Mouse (Mus musculus) MEL (cell line): Measurements from ENCODE around the gene Hoxb9. TPM values are rescaled to one million over a fixed set of nuclear protein-coding genes. Genes with fewer than 3 reads are reported as not detected.

Experiments used
- DNase-seq: peaks from one replicate; pipeline ENCODE4 v3.0.0; 2011; ENCODE audit warnings: low read depth, low spot score
- H3K27ac ChIP-seq: 2 replicates; pipeline ENCODE4 v1.5.1; 2012; ENCODE audit warnings: low read depth, mild to moderate bottlenecking, control low read depth, low read length, moderate library complexity; ENCODE audit not compliant: control insufficient read depth
- H3K27me3 ChIP-seq, 2 experiments: fragments of 150-350 bp in 1 of 2; sonication (generic) in 1 of 2; 2 replicates each; pipeline ENCODE4 v1.6.1; 2012; ENCODE audit warnings: low read length in 2 of 2, mild to moderate bottlenecking in 2 of 2, improper control_type of control experiment in 1 of 2, moderate library complexity in 1 of 2; ENCODE audit not compliant: insufficient read depth in 2 of 2, control insufficient read depth in 1 of 2
- H3K36me3 ChIP-seq, 2 experiments: 2 replicates each; pipeline ENCODE4 v1.6.1; 2012 to 2014; ENCODE audit warnings: low read length in 2 of 2, improper control_type of control experiment in 1 of 2, inconsistent platforms in 1 of 2, mild to moderate bottlenecking in 1 of 2; ENCODE audit not compliant: insufficient read depth in 2 of 2, control insufficient read depth in 1 of 2
- H3K4me1 ChIP-seq, 2 experiments: fragments of 150-350 bp in 1 of 2; sonication (generic) in 1 of 2; 2 replicates each; pipeline ENCODE4 v1.6.1; 2012; ENCODE audit warnings: low read length in 2 of 2, improper control_type of control experiment in 1 of 2, mild to moderate bottlenecking in 1 of 2; ENCODE audit not compliant: insufficient read depth in 2 of 2, control insufficient read depth in 1 of 2
- H3K4me3 ChIP-seq, 2 experiments: fragments of 150-350 bp in 1 of 2; sonication (generic) in 1 of 2; 2 replicates each; pipeline ENCODE4 v1.5.1; 2012; ENCODE audit warnings: low read depth in 2 of 2, low read length in 2 of 2, mild to moderate bottlenecking in 2 of 2, moderate library complexity in 2 of 2, control low read depth in 1 of 2, improper control_type of control experiment in 1 of 2; ENCODE audit not compliant: control insufficient read depth in 1 of 2, insufficient read depth in 1 of 2
- H3K79me2 ChIP-seq: 2 replicates; pipeline ENCODE4 v1.6.1; 2012; ENCODE audit warnings: mild to moderate bottlenecking, low read length, moderate library complexity; ENCODE audit not compliant: control insufficient read depth, poor library complexity, insufficient read depth
- H3K9ac ChIP-seq: 2 replicates; pipeline ENCODE4 v1.6.1; 2012; ENCODE audit warnings: low read depth, mild to moderate bottlenecking, control low read depth, low read length, moderate library complexity; ENCODE audit not compliant: control insufficient read depth, poor library complexity, severe bottlenecking
- H3K9me3 ChIP-seq: fragments of 150-350 bp; sonication (generic); replicated peaks from 2 replicates; pipeline ENCODE4 v1.6.1; 2012; ENCODE audit warnings: mild to moderate bottlenecking, low read length, improper control_type of control experiment, moderate library complexity; ENCODE audit not compliant: insufficient read depth
- CHD1 ChIP-seq: IDR thresholded peaks from 2 replicates; pipeline ENCODE4 v1.6.1; 2012; ENCODE audit warnings: low read depth, mild to moderate bottlenecking, inconsistent platforms, low read length, improper control_type of control experiment
- CTCF ChIP-seq, 3 experiments: IDR thresholded peaks in 2 of 3; conservative IDR thresholded peaks in 1 of 3; 2 replicates each; pipeline ENCODE4 v1.5.1; 2011 to 2012; ENCODE audit warnings: low read length in 3 of 3, low read depth in 2 of 3, mild to moderate bottlenecking in 2 of 3, improper control_type of control experiment in 1 of 3, inconsistent platforms in 1 of 3, mixed read lengths in 1 of 3, moderate library complexity in 1 of 3; ENCODE audit not compliant: control insufficient read depth in 1 of 3, insufficient read depth in 1 of 3, poor library complexity in 1 of 3, severe bottlenecking in 1 of 3
- ETS1 ChIP-seq: IDR thresholded peaks from 2 replicates; pipeline ENCODE4 v1.6.1; 2012; ENCODE audit warnings: low read depth, mild to moderate bottlenecking, inconsistent platforms, low read length, improper control_type of control experiment, moderate library complexity
- GATA1 ChIP-seq: IDR thresholded peaks from 2 replicates; pipeline ENCODE4 v1.6.1; 2011; ENCODE audit warnings: low read depth, low read length, improper control_type of control experiment
- HCFC1 ChIP-seq: IDR thresholded peaks from 2 replicates; pipeline ENCODE4 v1.6.1; 2012; ENCODE audit warnings: low read depth, mild to moderate bottlenecking, inconsistent platforms, low read length, improper control_type of control experiment, moderate library complexity
- MAX ChIP-seq: IDR thresholded peaks from 2 replicates; pipeline ENCODE4 v1.6.1; 2011; ENCODE audit warnings: low read length, improper control_type of control experiment
- MYC ChIP-seq: IDR thresholded peaks from 2 replicates; pipeline ENCODE4 v1.6.1; 2011; ENCODE audit warnings: low read depth, mild to moderate bottlenecking, low read length, improper control_type of control experiment, moderate library complexity
- POLR2AphosphoS2 ChIP-seq: IDR thresholded peaks from 2 replicates; pipeline ENCODE4 v1.6.1; 2011; ENCODE audit warnings: low read length, improper control_type of control experiment
- RAD21 ChIP-seq: IDR thresholded peaks from 2 replicates; pipeline ENCODE4 v1.6.1; 2011; ENCODE audit warnings: mild to moderate bottlenecking, low read depth, low read length, improper control_type of control experiment
- RCOR1 ChIP-seq: IDR thresholded peaks from 2 replicates; pipeline ENCODE4 v1.6.1; 2012; ENCODE audit warnings: low read depth, mild to moderate bottlenecking, inconsistent platforms, low read length, improper control_type of control experiment
- SIN3A ChIP-seq: IDR thresholded peaks from 2 replicates; pipeline ENCODE4 v1.6.1; 2012; ENCODE audit warnings: low read length, improper control_type of control experiment, inconsistent platforms
- SMC3 ChIP-seq: IDR thresholded peaks from 2 replicates; pipeline ENCODE4 v1.6.1; 2011; ENCODE audit warnings: low read depth, low read length, improper control_type of control experiment
- USF1 ChIP-seq: IDR thresholded peaks from 2 replicates; pipeline ENCODE4 v1.6.1; 2014; ENCODE audit warnings: low read depth, mild to moderate bottlenecking, inconsistent platforms, low read length, improper control_type of control experiment, moderate library complexity
- ZC3H11A ChIP-seq: IDR thresholded peaks from 2 replicates; pipeline ENCODE4 v1.6.1; 2012; ENCODE audit warnings: low read depth, mild to moderate bottlenecking, inconsistent platforms, low read length, improper control_type of control experiment
- ZKSCAN1 ChIP-seq: IDR thresholded peaks from 2 replicates; pipeline ENCODE4 v1.6.1; 2012; ENCODE audit warnings: low read depth, mild to moderate bottlenecking, inconsistent platforms, low read length, improper control_type of control experiment, moderate library complexity
- ZNF384 ChIP-seq: IDR thresholded peaks from 2 replicates; pipeline ENCODE4 v1.6.1; 2012; ENCODE audit warnings: low read depth, mild to moderate bottlenecking, inconsistent platforms, low read length, improper control_type of control experiment
- polyA plus RNA-seq, 2 experiments: library from polyadenylated mRNA; stranded (reverse) in 1 of 2; unstranded in 1 of 2; fragments of >175 nt in 1 of 2; fragments of >200 nt in 1 of 2; gene quantifications; 2 replicates each; pipeline versions ENCODE4 v1.2.1 to v1.2.4; 2012; ENCODE audit warnings: low replicate concordance in 2 of 2, low read depth in 1 of 2; ENCODE audit not compliant: insufficient read length in 2 of 2, insufficient read depth in 1 of 2, missing spikeins in 1 of 2
- total RNA-seq: library from RNA; depleted of rRNA; stranded (reverse); fragments of 300-350 nt; gene quantifications from 2 replicates; pipeline ENCODE4 v1.2.3, GENCODE M21; 2012

The Hoxb9 gene
- total and polyA plus RNA-seq, 3 experiments: not detected

GRCm38 (mm10) chr11:96250901-96251300 is 20.4 kb upstream of the Hoxb9 start:
- H3K36me3 ChIP-seq: no peaks in the 10 kb centered on the region
- no peak overlapping the region for H3K27ac ChIP-seq
- no peak for DNase-seq
- H3K4me3 ChIP-seq: no peak overlapping the region
- no peak overlapping the region for H3K9ac ChIP-seq
- H3K9me3 ChIP-seq: no peaks in the 10 kb centered on the region
- no peak for TF ChIP-seq MYC
- TF ChIP-seq, all 39 proteins: peak for 0
- H3K4me1 ChIP-seq: no peaks in the 10 kb centered on the region
- no peaks in the 10 kb centered on the region for H3K79me2 ChIP-seq
- H3K27me3 ChIP-seq: peaks cover under 1 to 10% of the 10 kb centered on the region in 2 experiments; a peak in 3 of 4 replicates

- no peaks in the 10 kb centered on the region for H3K36me3 ChIP-seq
- TF ChIP-seq POLR2AphosphoS2: no peak
- no peak overlapping the region for H3K9ac ChIP-seq
- H3K27me3 ChIP-seq: peaks cover 0 to 10% of the 10 kb centered on the region in 2 experiments; a peak in 3 of 4 replicates
- no peaks in the 10 kb centered on the region for H3K79me2 ChIP-seq
- no peaks in the 10 kb centered on the region for H3K4me1 ChIP-seq
- no peaks in the 10 kb centered on the region for H3K9me3 ChIP-seq
- no peak overlapping the region for H3K4me3 ChIP-seq
- H3K27ac ChIP-seq: no peak overlapping the region
- DNase-seq: no peak
These were observed 19.7 kb upstream of the Hoxb9 start for GRCm38 (mm10) chr11:96251480-96252031.

GRCm38 (mm10) chr11:96252541-96253120 is 18.6 kb upstream of the Hoxb9 start:
- Histone ChIP-seq H3K9ac (no peak overlapping the region), H3K4me1 (no peaks in the 10 kb centered on the region), H3K79me2 (no peaks in the 10 kb centered on the region), H3K36me3 (no peaks in the 10 kb centered on the region), H3K27ac (no peak overlapping the region), H3K9me3 (no peaks in the 10 kb centered on the region), H3K4me3 (no peak overlapping the region), H3K27me3 (peaks cover under 1 to 10% of the 10 kb centered on the region in 2 experiments; a peak in 3 of 4 replicates)
- no peak for DNase-seq
- TF ChIP-seq CHD1 (no peak), GATA1 (no peak), USF1 (no peak), RAD21 (no peak), ETS1 (no peak), ZNF384 (no peak), ZKSCAN1 (no peak), MAX (no peak), ZC3H11A (no peak), CTCF (IDR thresholded peaks at IDR 0.05 in 2 of 3, conservative IDR thresholded peaks at IDR 0.05 in 1 of 3; ENCODE audit: control insufficient read depth in 1 of 3, insufficient read depth in 1 of 3, low read depth in 2 of 3, low read length in 3 of 3, poor library complexity in 1 of 3, severe bottlenecking in 1 of 3) (no peak), HCFC1 (no peak), SIN3A (no peak), MYC (no peak), SMC3 (no peak), RCOR1 (no peak)
